Mouse (Mus musculus) E14TG2a.4 (cell line): ENCODE data around the gene Glb1l2.

ENCODE experiments used
- CTCF ChIP-seq: conservative IDR thresholded peaks from 2 replicates; pipeline ENCODE4 v1.5.1; 2014; ENCODE audit warnings: low read length
- NANOG ChIP-seq: IDR thresholded peaks from 2 replicates; pipeline ENCODE4 v1.6.1; 2014; ENCODE audit warnings: borderline replicate concordance, low read length, mixed read lengths
- POU5F1 ChIP-seq: IDR thresholded peaks from 2 replicates; pipeline ENCODE4 v1.6.1; 2014; ENCODE audit warnings: low read length, borderline replicate concordance

- no peak for TF ChIP-seq CTCF
- no peak for TF ChIP-seq NANOG
- TF ChIP-seq POU5F1 = no peak
These were observed 1.9 kb downstream of the Glb1l2 start for GRCm38 (mm10) chr9:26804321-26804720.
